Mouse (Mus musculus) heart, postnatal 0 days (tissue): ENCODE results near the gene Gpx4.

Experiments
- CTCF ChIP-seq: IDR thresholded peaks from 2 replicates; pipeline ENCODE4 v1.5.1; 2016; ENCODE audit warnings: antibody characterized with exemption, control low read depth, low read depth
- EP300 ChIP-seq: IDR thresholded peaks from 2 replicates; pipeline ENCODE4 v1.6.1; 2016; ENCODE audit warnings: antibody characterized with exemption, low read depth

DNA sequence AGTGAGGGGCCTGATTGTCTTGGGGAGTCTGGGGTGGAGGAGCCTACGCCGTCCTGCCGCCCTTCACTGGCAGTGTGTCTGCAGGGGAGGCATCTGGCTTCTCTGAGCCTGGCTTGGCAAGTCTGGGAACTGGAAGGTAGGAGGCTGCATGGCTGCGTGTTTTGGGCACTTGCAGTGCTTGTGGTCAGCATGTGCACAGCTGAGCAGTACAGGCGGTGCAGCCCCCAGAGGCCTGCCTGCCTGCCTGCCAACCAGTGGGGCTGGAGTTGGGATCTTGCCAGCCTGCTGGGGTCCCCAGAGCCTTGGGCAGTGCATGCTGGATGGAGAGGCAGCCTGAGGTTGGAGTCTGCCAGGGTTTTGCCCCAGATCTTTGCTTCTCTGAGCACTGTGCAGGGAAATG is 16.1 kb downstream of the Gpx4 start:
- TF ChIP-seq EP300, result no peak
- TF ChIP-seq CTCF, result no peak
